Mouse (Mus musculus): Measurements from ENCODE around the gene Hsf2bp. TPM values are rescaled to one million over a fixed set of nuclear protein-coding genes. Genes with fewer than 3 reads are reported as not detected.

Hsf2bp gene
- total RNA-seq, 2 experiments from 2014 or later = 0.95 to 0.98 TPM

GRCm38 (mm10) chr17:31982326-31983190 lies 53.6 kb downstream of the Hsf2bp start:
- DNase-seq = peak; percentile 32

DNA sequence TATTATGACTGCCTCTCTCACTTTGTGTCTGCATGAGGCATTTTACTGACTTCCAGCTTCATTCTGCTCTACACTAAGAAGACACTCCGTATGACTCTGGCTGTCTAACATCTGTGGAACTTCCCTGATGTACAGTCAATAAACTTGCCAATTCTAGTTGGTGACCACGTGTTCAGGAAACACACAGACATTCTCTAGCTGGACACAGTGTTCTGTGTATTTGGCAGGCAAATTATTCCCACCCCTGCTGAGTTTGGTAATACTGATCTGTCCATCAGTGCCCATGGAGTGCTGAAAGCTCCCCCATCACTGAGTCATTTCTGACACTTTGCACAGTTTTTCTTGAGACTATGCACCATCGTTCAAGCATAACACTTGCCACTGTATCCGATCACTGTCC lies 56.3 kb downstream of the Hsf2bp start:
- no peak for DNase-seq

DNA sequence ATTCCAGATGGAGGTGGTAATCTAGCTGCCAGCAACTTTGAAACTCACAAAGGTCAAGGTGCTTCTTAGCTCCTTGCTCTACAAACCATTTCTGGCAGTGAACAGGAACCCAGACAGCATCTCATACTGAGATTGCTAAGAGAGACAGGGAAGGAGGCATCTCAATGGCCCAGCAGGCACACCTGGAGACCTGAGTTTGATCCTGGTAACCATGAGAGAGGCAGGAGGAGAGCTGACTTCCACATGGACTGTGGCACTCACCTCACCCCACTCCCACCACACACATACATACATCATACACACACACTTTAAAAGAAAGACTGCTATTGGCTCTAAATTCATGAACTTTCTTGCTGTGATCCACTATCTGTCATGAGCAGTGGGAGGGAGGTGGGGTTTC lies 59.0 kb downstream of the Hsf2bp start:
- DNase-seq = no peak

GRCm38 (mm10) chr17:31976501-31976900 lies 59.6 kb downstream of the Hsf2bp start:
- DNase-seq = no peak

DNA sequence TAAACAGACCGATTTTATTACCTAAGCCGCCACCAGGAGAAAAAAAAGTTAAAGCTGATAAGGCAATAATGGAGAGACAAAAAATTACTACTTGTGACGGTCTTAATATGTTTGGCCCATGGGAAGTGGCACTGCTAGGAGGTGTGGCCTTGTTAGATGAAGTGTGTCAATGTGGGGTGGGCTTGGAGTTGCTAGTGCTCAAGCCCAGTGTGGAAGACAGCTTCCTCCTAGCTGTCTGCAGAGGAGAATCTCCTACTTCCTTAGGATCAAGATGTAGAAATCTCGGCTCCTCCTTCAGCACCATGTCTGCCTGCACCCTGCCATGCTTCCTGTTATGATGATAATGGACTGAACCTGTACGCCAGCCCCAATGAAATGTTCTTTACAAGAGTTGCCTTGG lies 61.5 kb downstream of the Hsf2bp start:
- no peak for DNase-seq

GRCm38 (mm10) chr17:31973664-31974230 lies 62.4 kb downstream of the Hsf2bp start:
- DNase-seq = no peak

GRCm38 (mm10) chr17:31970890-31971289 lies 65.3 kb downstream of the Hsf2bp start:
- no peak for DNase-seq

- DNase-seq = no peak
Observed at GRCm38 (mm10) chr17:31968801-31969200, 67.3 kb downstream of the Hsf2bp start.

DNA sequence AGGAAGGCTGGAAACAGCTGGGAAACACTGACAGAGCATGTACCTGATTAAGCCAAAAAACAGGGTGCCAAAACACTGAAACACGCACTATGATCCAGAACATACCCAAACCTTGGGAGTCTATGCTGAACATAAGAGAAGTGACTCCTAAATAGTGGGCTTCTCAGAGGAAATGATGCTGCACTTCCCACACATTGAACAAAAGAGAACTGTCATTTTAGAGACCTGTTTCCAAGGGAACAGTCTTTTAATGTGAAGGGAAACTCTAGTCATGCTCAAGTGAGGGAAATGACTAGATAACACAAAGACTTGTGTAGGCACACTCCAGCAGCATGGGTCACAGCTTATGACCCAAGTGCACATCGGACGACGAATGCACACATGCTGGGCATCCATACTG lies 68.8 kb downstream of the Hsf2bp start:
- no peak for DNase-seq

DNA sequence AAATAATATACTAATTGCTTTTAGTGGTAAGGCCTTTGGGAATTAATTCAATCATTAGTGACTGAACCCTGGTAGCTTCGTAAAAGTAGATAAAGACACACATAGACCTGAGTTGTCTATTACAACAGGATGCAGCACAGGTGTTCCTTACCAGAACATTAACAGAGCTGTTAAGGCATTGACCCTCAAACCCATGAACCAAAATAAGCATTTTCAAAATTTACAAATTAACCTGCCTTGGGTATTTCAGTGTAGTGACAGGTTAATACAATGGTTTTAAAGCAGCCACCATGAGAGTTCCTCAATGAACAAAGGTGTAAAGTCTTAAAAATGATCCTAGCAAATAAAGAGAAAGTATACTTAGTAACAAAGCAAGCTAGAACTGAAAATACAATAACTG lies 69.6 kb downstream of the Hsf2bp start:
- DNase-seq = no peak

DNA sequence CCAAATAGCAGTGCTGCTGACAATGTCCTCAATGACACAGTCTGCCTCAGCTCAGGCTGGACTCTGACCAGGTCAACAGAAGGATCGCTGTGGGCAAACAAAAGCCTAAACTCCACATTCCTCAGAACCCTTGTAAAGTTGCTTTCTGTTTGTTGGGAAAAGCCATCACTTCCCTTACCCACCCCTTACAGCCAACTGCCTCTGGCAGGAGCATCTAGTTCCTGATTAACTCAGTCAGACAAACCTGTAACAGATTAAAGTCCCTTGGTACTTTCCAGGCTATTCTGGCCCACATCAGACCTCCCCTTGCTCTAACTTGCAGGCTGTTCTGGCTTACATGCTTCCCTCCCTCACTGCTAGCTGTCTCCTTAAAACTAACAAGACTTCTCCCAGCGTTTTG lies 70.5 kb downstream of the Hsf2bp start:
- DNase-seq = peak; percentile 33

DNA sequence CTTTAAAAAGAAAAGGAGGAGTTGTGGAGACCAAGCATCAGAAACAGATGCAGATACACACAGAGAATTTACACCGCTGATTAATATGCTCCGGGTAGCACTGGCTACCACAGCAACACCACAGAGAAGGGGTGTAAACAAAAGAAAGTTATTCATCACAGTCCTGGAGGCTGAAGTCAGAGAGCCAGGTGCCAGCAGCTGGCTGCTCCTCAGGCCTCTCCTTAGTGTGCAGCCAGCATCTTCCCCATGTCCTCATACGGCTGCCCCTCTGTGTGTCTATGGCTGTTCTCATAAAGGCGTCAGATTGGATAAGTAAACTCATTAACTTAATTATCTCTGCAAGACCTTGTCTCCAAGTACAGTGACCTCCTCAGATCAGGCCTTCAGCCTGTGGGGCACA lies 73.2 kb downstream of the Hsf2bp start:
- DNase-seq = no peak

DNA sequence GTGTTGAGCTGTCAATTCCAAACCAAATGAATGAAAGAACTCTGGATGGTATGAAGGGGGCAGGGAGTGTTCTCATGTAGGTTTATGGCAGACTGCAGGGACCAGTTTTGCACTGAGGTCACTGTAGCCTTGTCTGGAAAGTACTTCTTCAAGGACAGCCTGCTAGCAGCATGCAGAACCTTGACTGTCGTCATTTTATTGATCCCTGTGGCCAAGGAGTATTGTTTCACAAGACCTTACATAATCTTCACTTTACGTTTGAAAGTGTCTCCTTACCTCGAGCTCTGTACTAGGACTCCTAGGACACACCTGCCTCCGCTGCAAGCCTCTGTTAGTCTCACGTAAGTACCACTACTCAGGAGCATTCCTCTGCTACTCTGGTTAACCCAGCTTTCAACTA lies 73.9 kb downstream of the Hsf2bp start:
- no peak for DNase-seq

GRCm38 (mm10) chr17:31954551-31955140 lies 81.5 kb downstream of the Hsf2bp start:
- no peak for DNase-seq

- no peak for DNase-seq
Observed at GRCm38 (mm10) chr17:31949076-31949475, 87.1 kb downstream of the Hsf2bp start.

DNA sequence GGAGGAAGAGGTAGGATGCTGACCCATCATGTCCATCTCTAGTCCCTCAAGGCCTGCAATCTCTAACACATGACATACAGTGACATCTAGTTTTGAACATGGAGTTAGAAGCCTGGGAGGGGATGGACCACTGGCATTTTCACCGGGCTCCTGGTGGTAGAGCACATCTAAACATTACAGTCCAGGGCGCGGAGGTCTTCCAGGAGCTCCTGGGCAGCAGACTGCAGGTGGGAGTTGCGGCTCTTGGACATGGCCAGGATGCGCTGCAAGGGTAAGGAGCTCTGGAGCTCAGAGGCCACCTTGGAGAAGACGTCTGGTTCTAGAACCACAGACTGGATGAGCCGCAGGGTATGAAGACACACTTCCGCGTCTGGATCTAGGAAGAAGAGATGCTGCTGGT lies 89.7 kb downstream of the Hsf2bp start:
- DNase-seq = no peak

- peak; percentile 39 for DNase-seq
Observed at GRCm38 (mm10) chr17:31943881-31944539, 92.1 kb downstream of the Hsf2bp start.

DNA sequence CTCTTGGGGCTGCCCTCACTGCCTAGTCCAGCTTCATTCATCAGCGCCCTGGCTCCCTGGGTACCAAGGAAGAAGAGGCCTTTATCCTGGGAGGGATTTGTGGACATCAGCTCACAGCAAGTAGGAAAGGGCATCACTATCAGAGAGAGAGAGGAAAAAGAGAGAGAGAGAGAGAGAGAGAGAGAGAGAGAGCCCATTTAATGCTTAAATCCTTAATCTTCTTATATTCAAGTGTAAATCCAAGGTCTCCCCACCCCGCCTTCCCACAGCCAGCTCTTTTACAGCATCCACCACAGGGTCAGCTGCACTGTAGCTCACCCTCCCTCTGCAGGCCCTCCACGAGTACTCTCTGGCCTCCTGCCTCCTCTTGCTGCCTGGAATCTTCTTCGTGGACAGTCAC lies 94.5 kb downstream of the Hsf2bp start:
- peak; percentile 11 for DNase-seq

GRCm38 (mm10) chr17:31940607-31941006 lies 95.5 kb downstream of the Hsf2bp start:
- DNase-seq = peak; percentile 9

- DNase-seq = peak; percentile 3
Observed at GRCm38 (mm10) chr17:31939292-31940060, 96.7 kb downstream of the Hsf2bp start.

DNA sequence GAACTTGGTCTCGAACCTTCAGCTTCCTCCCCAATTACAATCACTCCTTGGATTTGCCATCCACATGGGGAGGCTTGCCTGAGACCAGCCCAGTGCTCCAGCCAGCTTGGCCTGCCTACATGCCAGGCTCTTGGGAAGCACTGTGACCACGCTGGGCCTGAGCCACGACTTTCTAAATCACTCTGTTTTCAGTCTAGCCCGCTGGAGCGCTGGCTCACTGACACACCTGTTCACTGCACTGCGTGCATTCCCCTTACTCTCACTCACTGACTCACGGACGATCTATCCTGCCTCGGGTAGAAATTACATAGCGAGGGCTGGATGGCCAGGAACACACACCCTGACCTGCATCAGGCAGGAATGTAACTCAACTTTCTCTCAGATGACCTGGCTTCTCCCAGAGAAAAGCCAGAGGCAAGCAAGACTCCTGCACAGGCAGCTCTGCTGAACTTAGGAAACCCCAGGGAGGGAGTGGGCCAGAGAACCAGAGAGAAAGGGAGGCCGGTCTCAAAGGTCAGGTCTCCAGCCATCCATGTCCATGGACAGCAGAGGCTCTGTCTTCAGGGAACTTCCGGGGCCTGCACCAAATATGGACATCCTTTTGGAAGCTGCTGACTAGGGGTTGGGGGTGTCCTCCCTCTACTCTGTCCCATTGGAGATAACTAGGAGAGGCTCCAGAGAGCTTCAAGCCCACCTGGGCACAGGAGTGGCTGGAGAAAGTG lies 97.4 kb downstream of the Hsf2bp start:
- DNase-seq = no peak

GRCm38 (mm10) chr17:31937141-31937554 lies 99.0 kb downstream of the Hsf2bp start:
- peak; percentile 71 for DNase-seq

Data from heart, postnatal 4 days (tissue).